Mouse (Mus musculus) testis, adult 2 months (tissue): Measurements from ENCODE around the gene Gpr183. TPM values are rescaled to one million over a fixed set of nuclear protein-coding genes. Genes with fewer than 3 reads are reported as not detected.

ENCODE experiments used
- H3K27ac ChIP-seq: fragments of 200-500 bp; 2 replicates; pipeline ENCODE4 v1.5.1; 2012; ENCODE audit warnings: low read depth, low read length; ENCODE audit not compliant: control insufficient read depth, insufficient read depth
- H3K27me3 ChIP-seq: fragments of 200-500 bp; 2 replicates; pipeline ENCODE4 v1.6.1; 2012; ENCODE audit warnings: mild to moderate bottlenecking, low read length, moderate library complexity; ENCODE audit not compliant: control insufficient read depth, insufficient read depth
- H3K36me3 ChIP-seq: fragments of 200-500 bp; 2 replicates; pipeline ENCODE4 v1.6.1; 2012; ENCODE audit warnings: mild to moderate bottlenecking, low read length; ENCODE audit not compliant: control insufficient read depth, insufficient read depth
- H3K4me1 ChIP-seq: fragments of 200-500 bp; 2 replicates; pipeline ENCODE4 v1.6.1; 2012; ENCODE audit warnings: low read length; ENCODE audit not compliant: control insufficient read depth, insufficient read depth
- H3K4me3 ChIP-seq: fragments of 200-500 bp; 2 replicates; pipeline ENCODE4 v1.5.1; 2012; ENCODE audit warnings: low read depth, mild to moderate bottlenecking, low read length, moderate library complexity, mixed read lengths; ENCODE audit not compliant: control insufficient read depth
- CTCF ChIP-seq: fragments of 200-500 bp; IDR thresholded peaks from 2 replicates; pipeline ENCODE4 v1.5.1; 2012; ENCODE audit warnings: low read depth, mild to moderate bottlenecking, inconsistent platforms, low read length, moderate library complexity; ENCODE audit not compliant: control insufficient read depth, insufficient read depth, insufficient replicate concordance
- POLR2A ChIP-seq: fragments of 200-500 bp; IDR thresholded peaks from 2 replicates; pipeline ENCODE4 v1.6.1; 2012; ENCODE audit warnings: low read depth, mild to moderate bottlenecking, inconsistent platforms, low read length, moderate library complexity; ENCODE audit not compliant: control insufficient read depth
- polyA plus RNA-seq: library from polyadenylated mRNA; depleted of rRNA; stranded (reverse); fragments of >200 nt; gene quantifications from 2 replicates; pipeline ENCODE4 v1.2.3, GENCODE M21; 2012; rRNA removed

The Gpr183 gene
- 0.15 and 0.20 TPM in 2 replicates for polyA plus RNA-seq

GRCm38 (mm10) chr14:121964990-121965389 lies at the start of gene Gpr183:
Gene Gpr183, minus strand, starts transcription at chr14:121965195.
- Histone ChIP-seq H3K4me1 (no peaks in the 10 kb centered on the region; the same call in 1 of the 2 replicates), H3K36me3 (no peaks in the 10 kb centered on the region), H3K4me3 (no peak within 1 kb of the TSS), H3K27me3 (no peaks in the 10 kb centered on the region), H3K27ac (no peak within 1 kb of the TSS)
- TF ChIP-seq POLR2A (no peak), CTCF (no peak)

DNA sequence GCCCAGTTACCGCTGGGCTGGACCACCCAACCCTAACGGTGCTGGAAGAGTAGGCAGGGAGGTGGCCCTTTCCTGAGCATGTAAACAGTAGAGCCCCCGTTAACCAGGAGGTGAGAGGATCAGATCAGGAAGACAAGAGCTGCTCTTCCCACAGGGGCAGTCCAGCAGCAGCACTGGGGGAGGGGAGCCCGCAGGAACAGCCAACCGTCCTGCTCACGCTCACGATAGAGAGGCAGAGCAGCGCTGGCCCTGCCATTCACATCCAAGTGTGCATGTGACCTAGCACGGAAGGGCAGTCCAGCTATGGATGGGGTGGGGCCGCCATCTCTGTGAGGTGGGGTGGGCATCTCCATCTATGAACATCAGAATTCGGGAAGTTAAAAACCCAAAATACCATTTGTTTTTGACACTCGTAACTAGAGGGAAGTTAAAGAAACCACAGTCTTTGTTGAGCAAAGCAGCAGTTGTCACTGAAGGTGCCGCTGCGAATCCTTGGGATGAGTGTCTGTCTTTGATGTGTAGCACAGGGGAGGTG lies 48.5 kb upstream of the Gpr183 start:
- H3K36me3 ChIP-seq = no peaks in the 10 kb centered on the region
- H3K27me3 ChIP-seq = no peaks in the 10 kb centered on the region
- no peaks in the 10 kb centered on the region for H3K4me1 ChIP-seq
- no peak overlapping the region for H3K27ac ChIP-seq
- TF ChIP-seq POLR2A (no peak), CTCF (no peak)
- H3K4me3 ChIP-seq = no peak overlapping the region

DNA sequence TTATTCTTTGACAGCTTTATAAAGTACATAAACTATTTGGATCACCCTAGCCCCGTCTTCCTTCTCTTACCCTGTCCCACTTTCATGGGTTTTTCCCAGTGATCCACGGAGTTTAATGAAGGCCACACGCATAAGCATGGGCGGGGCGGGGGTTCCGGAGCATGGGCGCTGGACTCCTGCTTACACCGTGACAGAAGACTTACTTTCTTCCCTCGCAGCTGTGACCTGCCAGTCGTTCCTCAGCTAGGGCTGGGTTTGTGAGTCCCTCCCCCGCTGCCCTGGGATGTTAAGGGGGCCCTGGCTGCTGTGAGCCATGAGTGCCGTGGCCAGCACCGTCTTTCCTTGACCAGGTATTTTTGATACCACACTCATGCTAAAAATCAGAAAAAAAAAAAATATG lies 47.8 kb upstream of the Gpr183 start:
- H3K27me3 ChIP-seq = no peaks in the 10 kb centered on the region
- no peaks in the 10 kb centered on the region for H3K4me1 ChIP-seq
- no peak for TF ChIP-seq POLR2A
- TF ChIP-seq CTCF = no peak
- H3K27ac ChIP-seq = no peak overlapping the region
- H3K36me3 ChIP-seq = no peaks in the 10 kb centered on the region
- H3K4me3 ChIP-seq = no peak overlapping the region

DNA sequence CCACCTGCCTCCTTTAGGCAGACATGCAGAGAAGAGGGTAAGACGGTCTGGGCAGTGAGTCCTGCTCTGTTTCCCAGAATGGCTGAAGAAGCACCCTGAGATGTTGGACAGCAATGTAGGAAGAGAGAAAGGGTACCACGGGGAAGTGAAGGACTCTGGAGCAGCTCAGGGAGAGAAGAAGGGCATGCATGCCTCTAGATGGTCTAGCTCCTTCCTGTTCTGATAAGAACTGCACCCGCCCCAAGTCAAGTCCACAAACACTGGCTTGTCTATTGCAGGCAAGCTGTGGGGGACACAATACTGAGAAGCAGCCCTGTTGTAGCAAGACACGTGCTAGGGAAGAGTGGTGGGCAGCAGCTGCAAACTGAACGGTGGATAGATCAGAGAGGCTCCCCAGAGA lies 47.2 kb upstream of the Gpr183 start:
- TF ChIP-seq CTCF = no peak
- TF ChIP-seq POLR2A = no peak
- no peaks in the 10 kb centered on the region for H3K36me3 ChIP-seq
- H3K27ac ChIP-seq = no peak overlapping the region
- H3K27me3 ChIP-seq = no peaks in the 10 kb centered on the region
- no peaks in the 10 kb centered on the region for H3K4me1 ChIP-seq
- H3K4me3 ChIP-seq = no peak overlapping the region

- no peak overlapping the region for H3K27ac ChIP-seq
These were observed 46.8 kb upstream of the Gpr183 start for GRCm38 (mm10) chr14:122011768-122012167.

GRCm38 (mm10) chr14:122010301-122010700 lies 45.3 kb upstream of the Gpr183 start:
- no peak overlapping the region for H3K4me3 ChIP-seq
- TF ChIP-seq POLR2A = no peak
- TF ChIP-seq CTCF = no peak
- no peaks in the 10 kb centered on the region for H3K27me3 ChIP-seq
- no peaks in the 10 kb centered on the region for H3K4me1 ChIP-seq
- H3K36me3 ChIP-seq = no peaks in the 10 kb centered on the region
- H3K27ac ChIP-seq = no peak overlapping the region

More at GRCm38 (mm10) chr14:122011768-122012167, 46.8 kb upstream of the Gpr183 start:
- no peak overlapping the region for H3K4me3 ChIP-seq
- no peaks in the 10 kb centered on the region for H3K27me3 ChIP-seq
- no peak for TF ChIP-seq CTCF
- no peak for TF ChIP-seq POLR2A
- H3K36me3 ChIP-seq = no peaks in the 10 kb centered on the region
- no peaks in the 10 kb centered on the region for H3K4me1 ChIP-seq

DNA sequence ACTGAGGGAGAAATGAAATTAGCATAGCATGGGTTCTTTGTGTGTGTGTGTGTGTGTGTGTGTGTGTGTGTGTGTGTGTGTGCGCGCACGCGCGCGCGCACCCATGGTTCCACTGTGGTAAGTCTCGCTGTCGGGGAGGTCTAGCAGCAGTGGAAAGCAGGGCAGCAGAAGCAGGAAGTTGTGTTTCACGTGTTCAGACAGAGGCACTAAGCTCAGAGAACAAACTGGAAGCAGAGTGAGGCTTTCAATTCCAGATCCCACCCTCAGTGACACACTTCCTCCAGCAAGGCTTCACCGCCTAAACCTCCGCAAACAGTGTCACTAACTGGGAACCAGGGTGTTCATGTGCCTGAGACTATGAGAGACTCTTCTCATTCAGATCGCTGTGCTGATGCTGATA lies 44.5 kb upstream of the Gpr183 start:
- Histone ChIP-seq H3K4me3 (no peak overlapping the region), H3K27me3 (no peaks in the 10 kb centered on the region), H3K27ac (no peak overlapping the region), H3K36me3 (no peaks in the 10 kb centered on the region), H3K4me1 (no peaks in the 10 kb centered on the region)
- TF ChIP-seq POLR2A (no peak), CTCF (no peak)

- no peaks in the 10 kb centered on the region for H3K27me3 ChIP-seq
- H3K36me3 ChIP-seq = no peaks in the 10 kb centered on the region
- TF ChIP-seq POLR2A = no peak
- no peak for TF ChIP-seq CTCF
- no peaks in the 10 kb centered on the region for H3K4me1 ChIP-seq
- H3K4me3 ChIP-seq = no peak overlapping the region
- no peak overlapping the region for H3K27ac ChIP-seq
These were observed 43.3 kb upstream of the Gpr183 start for GRCm38 (mm10) chr14:122008261-122008660.
